ENCODE assay signal across 20 mouse cellular contexts in the genomic region with DNA sequence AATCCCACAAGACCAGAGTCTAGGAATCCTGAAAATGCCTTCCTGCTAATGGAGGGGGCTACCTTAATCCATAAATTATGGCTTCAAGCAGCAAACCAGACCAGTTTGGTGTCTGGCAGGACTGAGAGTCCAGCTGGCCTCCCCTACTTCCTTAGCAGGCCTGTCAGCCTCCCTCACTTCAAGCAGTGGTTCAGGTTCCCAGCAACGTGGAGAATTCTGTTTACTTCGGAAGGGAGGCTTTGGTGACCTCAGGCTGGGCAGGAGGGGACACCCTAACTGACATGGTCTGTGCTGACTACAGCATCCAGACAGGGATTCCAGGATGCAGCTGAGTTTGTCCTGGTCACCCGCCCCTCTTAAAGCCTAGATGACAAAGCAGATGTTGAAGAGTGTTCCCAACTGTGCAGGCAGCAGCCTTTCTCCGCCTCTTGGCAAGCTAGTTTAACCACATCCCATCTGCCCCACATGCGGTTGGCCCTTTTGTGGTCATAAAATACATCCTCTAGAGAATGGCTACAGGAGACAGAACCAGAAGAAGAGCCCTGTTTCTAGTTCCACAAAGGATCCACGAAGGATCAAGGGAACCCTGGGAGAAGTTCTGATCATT. TPM values are rescaled to one million over a fixed set of nuclear protein-coding genes. Genes with fewer than 3 reads are reported as not detected.
DNase-seq lines count a peak whose midpoint lies in the region; ATAC-seq and TF ChIP-seq lines count a peak whose summit lies in the region.
"Had no signal": no experiment of that assay in that cellular context is flagged by ENCODE, and none has a peak within 500 bp of the region (broad histone marks: within the 10 kb centered on the region; RNA-seq: fewer than 3 reads in every experiment).

No protein-coding gene starts in this region.

- peaks cover 0 to 6% of the 10 kb centered on the region in 2 experiments; a peak in 2 of 4 replicates for H3K4me1 ChIP-seq in MEL (ENCODE audit: control insufficient read depth in 1 of 2, insufficient read depth in 2 of 2, low read length in 2 of 2)

- H3K79me2 ChIP-seq in MEL (ENCODE audit: control insufficient read depth, insufficient read depth, low read length, poor library complexity) = no peaks in the 10 kb centered on the region

- H3K4me3 ChIP-seq in MEL (ENCODE audit: control insufficient read depth in 1 of 2, insufficient read depth in 1 of 2, low read depth in 2 of 2, low read length in 2 of 2) = no peak overlapping the region
- H3K4me3 ChIP-seq: embryonic facial prominence, embryonic 12.5 days; forebrain, embryonic 13.5 days; hindbrain, embryonic 13.5 days; limb, embryonic 15.5 days; midbrain, embryonic 15.5 days had no signal

- ATAC-seq in megakaryocyte, adult 5-6 weeks (ENCODE audit: poor library complexity, severe bottlenecking) = peak; percentile 66
- ATAC-seq: forebrain, embryonic 13.5 days; intestine, embryonic 16.5 days; liver, postnatal 0 days; midbrain, embryonic 15.5 days had no signal

- TF ChIP-seq CTCF in MEL (IDR thresholded peaks at IDR 0.05 in 2 of 3, conservative IDR thresholded peaks at IDR 0.05 in 1 of 3; ENCODE audit: control insufficient read depth in 1 of 3, insufficient read depth in 1 of 3, low read depth in 2 of 3, low read length in 3 of 3, poor library complexity in 1 of 3, severe bottlenecking in 1 of 3) = no peak

- no peak for TF ChIP-seq POLR2A in MEL (IDR thresholded peaks at IDR 0.05; ENCODE audit: control insufficient read depth in 1 of 2, insufficient read depth in 1 of 2, low read depth in 1 of 2, low read length in 2 of 2, poor library complexity in 1 of 2)

- no peaks in the 10 kb centered on the region for H3K36me3 ChIP-seq in MEL (ENCODE audit: control insufficient read depth in 1 of 2, insufficient read depth in 2 of 2, low read length in 2 of 2)
- H3K36me3 ChIP-seq: embryonic facial prominence, embryonic 12.5 days; hindbrain, embryonic 13.5 days; limb, embryonic 15.5 days; midbrain, embryonic 15.5 days had no signal

- H3K27me3 ChIP-seq in MEL (ENCODE audit: control insufficient read depth in 1 of 2, insufficient read depth in 2 of 2, low read length in 2 of 2) = no peaks in the 10 kb centered on the region

- no peak for TF ChIP-seq RAD21 in MEL (IDR thresholded peaks at IDR 0.05; ENCODE audit: low read depth, low read length)

- H3K27ac ChIP-seq in MEL (ENCODE audit: control insufficient read depth, low read depth, low read length) = no peak overlapping the region
- H3K27ac ChIP-seq: embryonic facial prominence, embryonic 12.5 days; forebrain, embryonic 13.5 days; hindbrain, embryonic 13.5 days; limb, embryonic 15.5 days; midbrain, embryonic 15.5 days had no signal

- TF ChIP-seq EP300 in MEL (IDR thresholded peaks at IDR 0.05; ENCODE audit: low read depth in 1 of 2, low read length in 2 of 2) = no peak

- H3K9ac ChIP-seq in MEL (ENCODE audit: control insufficient read depth, low read depth, low read length, poor library complexity, severe bottlenecking) = no peak overlapping the region
- H3K9ac ChIP-seq: embryonic facial prominence, embryonic 12.5 days; forebrain, embryonic 13.5 days; hindbrain, embryonic 13.5 days; limb, embryonic 15.5 days; liver, postnatal 0 days; midbrain, embryonic 15.5 days had no signal

- peak; percentile 44 to 60 for DNase-seq in kidney, postnatal 4 days
- no peak for DNase-seq in kidney, adult 11 months
- peak; percentile 93 for DNase-seq in 416B (ENCODE audit: low read depth)
- peak; percentile 47 for DNase-seq in MEL (ENCODE audit: low read depth, low spot score)
- no peak for DNase-seq in retina, embryonic 14.5 days (ENCODE audit: low spot score)
- DNase-seq in right cerebral cortex, postnatal 14 days = no peak
- DNase-seq: cerebellum, adult 11 months; cerebellum, postnatal 36 days; layer of hippocampus, adult 9-11 months; liver, postnatal 0 days; right cerebral cortex, postnatal 4 days; thymus, adult 18-20 months had no signal

- no peaks in the 10 kb centered on the region for H3K9me3 ChIP-seq in MEL (replicated peaks; ENCODE audit: insufficient read depth, low read length)
- H3K9me3 ChIP-seq: embryonic facial prominence, embryonic 12.5 days; forebrain, embryonic 13.5 days; hindbrain, embryonic 13.5 days; limb, embryonic 15.5 days; midbrain, embryonic 15.5 days had no signal

TF ChIP-seq in MEL, 35 proteins besides CTCF, POLR2A, EP300 and RAD21:
- TF ChIP-seq MYB (IDR thresholded peaks at IDR 0.05; ENCODE audit: low read depth, low read length) = no peak
- TF ChIP-seq ETS1 (IDR thresholded peaks at IDR 0.05; ENCODE audit: low read depth, low read length) = 0 out of 2 replicates have a peak, but pooled peaks have one; percentile 15

RNA-seq across cellular contexts. Expression of a gene that starts 6.3 kb away (rescaled TPM):
- total RNA-seq in MEL (2012; rRNA removed) = not detected in 2 replicates
- not detected for polyA plus RNA-seq in MEL (2012; ENCODE audit: insufficient read depth in 1 of 2, insufficient read length in 2 of 2, low read depth in 1 of 2, low replicate concordance in 2 of 2, missing spikeins in 1 of 2)
- total RNA-seq in megakaryocyte, adult 5-6 weeks (2015) = not detected in 2 replicates
- not detected in 2 replicates for total RNA-seq in megakaryocyte, adult 5-6 weeks (2017)
- polyA plus RNA-seq: forebrain, embryonic 13.5 days; heart, embryonic 14.5 days; intestine, embryonic 16.5 days; liver, postnatal 0 days had no signal

RNA-seq across cellular contexts. Expression of a gene that starts 17.8 kb away (rescaled TPM):
- total RNA-seq in MEL (2012; rRNA removed) = 4.7 and 5.4 TPM in 2 replicates
- 10 to 100 TPM in 1 of 2 experiments, not detected in 1; 17.4 TPM for polyA plus RNA-seq in MEL (2012; ENCODE audit: insufficient read depth in 1 of 2, insufficient read length in 2 of 2, low read depth in 1 of 2, low replicate concordance in 2 of 2, missing spikeins in 1 of 2)
- total RNA-seq in megakaryocyte, adult 5-6 weeks (2015) = 4.7 and 4.8 TPM in 2 replicates
- 4.4 and 6.7 TPM in 2 replicates for total RNA-seq in megakaryocyte, adult 5-6 weeks (2017)

Comparison
In these comparisons a context has a peak if more than half of its experiments do, and no peak if none do; other contexts are left out.
1. DNase-seq: peak in kidney, postnatal 4 days (2 of 2), 416B (single experiment) and MEL (single experiment); none in kidney, adult 11 months (single experiment), retina, embryonic 14.5 days (single experiment) and right cerebral cortex, postnatal 14 days (single experiment).